Mouse (Mus musculus) left cerebral cortex, postnatal 10 days (tissue): ENCODE results near the gene Crybb1. TPM values are rescaled to one million over a fixed set of nuclear protein-coding genes. Genes with fewer than 3 reads are reported as not detected.

Experiments used
- DNase-seq, 2 experiments: peaks; one replicate each; pipeline ENCODE4 v3.0.0; 2021 to 2022; ENCODE audit warnings: low spot score in 2 of 2, mixed read lengths in 1 of 2; ENCODE audit errors: extremely low spot score in 1 of 2
- intact Hi-C: fragments of 180-260 bp; cut with DNase I; formaldehyde crosslinking; loops from one replicate; pipeline ENCODE4 v1.15.1; 2025
- total RNA-seq, 2 experiments: library from RNA; stranded (reverse); gene quantifications; 2 replicates each; pipeline ENCODE4 v1.2.3; 2021

The Crybb1 gene
- total RNA-seq, 2 experiments from 2014 or later: 10.0 to 12.1 TPM

DNA sequence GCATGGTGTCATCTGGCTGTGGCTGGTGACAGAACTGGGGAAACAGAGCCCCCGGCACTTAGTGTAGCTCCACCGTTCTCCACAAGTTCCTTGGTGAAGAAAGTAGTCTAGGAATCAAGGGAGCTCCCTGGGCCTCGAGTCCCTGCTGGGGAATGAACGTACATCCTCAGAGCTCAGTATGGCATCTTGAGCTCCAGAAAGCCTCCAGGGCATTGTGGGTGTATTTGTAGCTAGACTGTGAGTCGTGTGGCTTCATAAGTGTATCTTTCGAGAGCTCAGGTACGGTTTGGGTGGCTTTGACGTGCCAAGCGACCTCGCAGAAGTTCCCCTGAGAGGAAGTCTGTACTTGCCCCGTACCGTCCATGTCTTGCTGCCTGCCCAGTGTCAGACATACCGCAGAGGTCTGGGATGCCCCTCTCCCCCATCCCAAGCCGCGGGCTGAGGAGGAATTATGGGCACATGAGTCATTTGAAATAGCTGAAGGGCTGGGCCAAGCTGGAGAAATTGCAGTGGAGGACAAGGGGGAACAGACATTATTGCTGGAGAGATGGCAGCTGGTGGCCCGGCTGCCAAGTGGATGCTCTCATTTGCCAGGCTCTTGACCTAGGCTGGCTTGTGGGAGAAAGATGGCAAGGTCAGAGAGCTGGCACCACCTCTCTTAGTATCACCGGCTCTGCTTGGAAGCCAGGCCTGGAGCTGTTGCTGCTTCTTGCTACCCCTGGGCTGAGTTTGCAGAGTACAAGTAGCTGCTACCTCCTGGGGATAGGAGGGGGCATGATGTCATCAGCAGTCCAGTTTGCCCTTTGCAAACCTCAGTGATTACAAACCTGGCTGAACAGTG is 23.8 kb downstream of the Crybb1 start:
- DNase-seq: no peak
- intact Hi-C loops: loop anchor here (5.0 kb wide), 1 partner anchor 43 kb away; no protein-coding TSS in a partner anchor

DNA sequence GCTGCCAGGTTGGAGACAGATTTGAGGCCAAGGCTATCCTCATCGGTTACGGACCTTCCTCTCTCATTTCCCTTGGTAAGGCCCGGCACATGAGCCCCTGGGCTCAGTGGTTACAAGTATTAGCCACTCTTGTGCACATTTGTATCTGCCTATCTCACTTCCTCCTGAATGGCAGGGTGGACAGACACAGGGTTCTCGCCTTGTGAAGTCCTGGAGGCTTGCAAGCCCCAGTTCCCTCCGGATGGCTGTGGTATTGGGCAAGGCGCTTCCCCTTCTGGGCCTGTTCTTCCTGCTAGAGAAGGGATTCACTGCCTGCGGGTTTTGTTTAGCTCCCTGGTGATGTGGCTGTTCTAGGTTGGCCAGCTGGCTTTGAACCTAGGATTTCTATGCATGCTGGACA is 24.5 kb downstream of the Crybb1 start:
- no peak for DNase-seq
- intact Hi-C loops: no loop called here

DNA sequence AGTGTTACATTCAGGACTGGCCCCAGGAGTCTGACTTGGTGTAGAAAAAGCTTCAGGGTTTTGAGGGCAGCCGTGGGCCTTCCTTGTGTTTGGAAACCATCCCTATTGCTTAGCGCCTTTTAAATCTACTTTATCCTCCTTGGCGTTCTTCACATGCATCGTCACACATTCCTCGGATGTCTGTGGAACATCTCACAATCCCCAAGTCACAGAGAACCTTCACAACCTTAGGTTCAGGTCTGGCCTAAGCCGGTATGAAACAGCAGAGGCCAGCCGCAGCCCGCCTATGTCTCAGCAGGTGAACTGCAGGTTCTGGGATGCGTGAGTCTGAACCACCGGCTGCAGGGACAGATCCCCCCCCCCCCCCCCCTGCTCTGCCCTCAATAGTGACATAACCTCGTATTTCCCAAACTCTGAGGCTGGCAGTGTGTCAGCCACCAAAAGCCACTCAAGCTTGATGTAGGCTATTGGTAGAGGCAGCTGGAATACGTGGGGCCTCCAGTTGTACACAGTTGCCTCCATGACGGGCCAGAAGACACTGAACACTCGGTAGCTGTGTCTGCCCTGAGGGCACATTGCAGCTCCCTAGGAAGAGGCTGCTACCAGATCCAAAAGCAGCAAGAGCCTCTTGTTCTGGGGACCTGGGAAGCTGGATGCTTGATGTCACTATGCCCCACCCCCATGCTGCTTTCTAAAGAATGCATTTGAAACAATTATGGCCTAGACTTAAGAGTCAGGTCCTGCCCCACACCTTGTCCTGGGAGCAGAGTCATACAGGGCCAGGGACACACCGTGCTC is 25.4 kb downstream of the Crybb1 start:
- no peak for DNase-seq
- intact Hi-C loops: no loop called here

DNA sequence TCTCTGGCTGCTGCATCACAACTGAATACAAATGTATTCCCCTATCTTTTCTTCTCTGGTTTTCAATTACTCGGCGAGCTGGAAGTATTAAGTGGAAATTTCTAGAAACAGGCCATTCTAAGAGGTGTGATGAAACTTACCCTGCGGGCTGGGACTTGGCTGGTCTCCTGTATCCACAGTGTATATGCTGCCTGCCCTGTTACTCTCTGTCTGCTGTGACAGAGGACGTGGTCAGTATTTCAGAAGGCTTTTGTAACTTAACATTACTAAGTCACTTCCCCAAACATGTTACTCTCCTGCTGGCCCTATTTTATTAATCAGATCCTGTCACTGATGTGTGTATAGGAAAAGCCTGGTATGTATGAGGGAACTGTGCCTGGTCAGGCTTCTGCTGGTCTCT is 26.1 kb downstream of the Crybb1 start:
- no peak for DNase-seq
- intact Hi-C loops: no loop called here

DNA sequence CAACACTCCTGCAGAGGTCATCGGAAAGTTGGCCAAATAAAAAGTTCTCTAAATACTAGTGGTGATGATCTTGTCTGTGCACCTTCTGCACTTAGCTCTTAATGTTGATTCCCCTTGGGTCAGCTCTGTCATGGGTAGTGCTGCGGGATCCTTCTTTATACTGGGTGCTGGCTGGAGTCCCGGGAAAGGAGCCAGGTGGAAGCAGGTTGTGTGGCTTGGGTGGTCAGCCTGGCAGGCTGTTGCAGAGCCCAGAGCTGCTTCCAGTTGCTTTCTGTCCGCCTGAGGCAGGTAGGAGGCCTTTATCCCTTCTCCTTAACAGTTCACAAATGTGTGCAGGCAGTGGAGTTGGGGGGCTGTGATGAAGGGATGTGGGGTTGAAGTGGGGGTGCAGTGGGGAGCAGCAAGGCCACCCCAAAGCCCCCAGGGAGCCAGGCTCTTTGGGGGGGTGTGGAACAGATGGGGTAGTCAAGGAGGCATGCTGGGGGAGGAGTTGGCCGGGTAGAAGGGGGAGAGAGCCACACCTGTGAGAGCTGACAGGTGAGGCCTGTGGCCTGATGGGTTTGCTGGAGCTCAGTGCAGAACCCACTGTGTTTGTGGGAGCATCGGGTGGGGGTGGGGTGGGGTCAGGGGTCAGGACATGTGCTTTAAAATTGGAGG is 26.6 kb downstream of the Crybb1 start:
- DNase-seq: no peak
- intact Hi-C loops: no loop called here

DNA sequence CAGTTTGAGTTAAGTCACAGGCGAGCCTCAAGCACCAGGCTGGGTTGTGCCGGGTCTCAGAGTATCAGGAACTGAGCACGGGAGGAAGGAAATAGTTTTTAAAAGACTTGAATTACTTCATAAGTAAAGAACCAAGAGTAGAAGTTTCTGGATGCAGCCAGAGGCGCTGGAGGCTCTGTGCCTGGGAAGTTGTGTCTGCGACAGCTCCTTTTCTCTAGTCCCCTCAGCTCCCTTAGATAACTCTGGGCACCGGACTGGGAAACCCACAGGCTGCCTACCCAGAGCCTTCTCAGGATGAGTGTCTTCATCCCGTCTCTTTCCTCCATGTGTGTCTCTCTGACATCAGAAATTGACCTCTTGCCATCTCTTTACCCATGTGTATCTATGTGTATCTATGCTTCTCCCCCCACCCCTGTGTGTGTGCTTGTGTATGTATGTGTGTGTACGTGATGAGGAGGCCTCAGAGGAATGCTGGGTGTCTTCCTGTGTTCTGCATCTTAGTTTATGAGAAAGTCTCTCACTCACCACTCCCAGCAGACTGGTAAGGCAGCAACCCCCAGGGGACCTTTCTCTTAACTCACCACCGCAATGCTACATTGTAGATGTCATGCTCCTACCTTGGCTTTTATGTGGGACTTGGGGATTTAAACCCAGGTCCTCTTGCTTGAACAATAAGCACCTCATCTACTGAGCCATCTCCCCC is 27.3 kb downstream of the Crybb1 start:
- DNase-seq: no peak
- intact Hi-C loops: no loop called here

DNA sequence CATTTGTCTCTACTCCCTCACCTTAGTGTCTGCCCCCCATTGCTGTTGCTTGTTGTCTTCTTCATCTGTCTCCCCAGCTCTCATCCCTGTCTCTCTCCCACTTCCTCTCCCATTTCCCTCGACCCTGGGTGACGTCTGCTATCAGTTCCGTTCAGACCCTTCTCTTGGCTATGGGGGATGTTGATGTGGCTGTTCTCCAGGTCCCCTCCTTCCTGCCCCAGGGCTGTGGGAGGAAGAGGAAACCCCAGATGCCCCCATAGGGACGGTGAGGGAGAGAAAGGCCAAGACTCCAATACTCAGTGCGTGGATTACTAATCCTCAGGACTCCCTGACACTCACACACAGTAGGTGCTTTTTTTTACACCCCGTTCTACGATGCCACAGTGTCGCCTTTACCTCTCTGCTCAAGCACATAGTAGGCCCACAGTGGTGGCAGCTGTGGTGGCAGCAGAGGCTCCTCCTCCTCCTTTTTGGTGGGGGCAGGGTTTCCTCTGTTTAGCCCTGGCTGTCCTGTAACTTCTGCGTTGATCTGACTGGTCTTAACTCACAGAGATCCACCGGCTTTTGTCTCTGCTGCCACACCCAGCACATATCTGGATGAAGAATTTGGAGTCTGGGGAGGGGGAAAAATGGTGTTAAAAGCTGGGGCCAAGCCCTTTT is 28.1 kb downstream of the Crybb1 start:
- DNase-seq: no peak
- intact Hi-C loops: no loop called here

DNA sequence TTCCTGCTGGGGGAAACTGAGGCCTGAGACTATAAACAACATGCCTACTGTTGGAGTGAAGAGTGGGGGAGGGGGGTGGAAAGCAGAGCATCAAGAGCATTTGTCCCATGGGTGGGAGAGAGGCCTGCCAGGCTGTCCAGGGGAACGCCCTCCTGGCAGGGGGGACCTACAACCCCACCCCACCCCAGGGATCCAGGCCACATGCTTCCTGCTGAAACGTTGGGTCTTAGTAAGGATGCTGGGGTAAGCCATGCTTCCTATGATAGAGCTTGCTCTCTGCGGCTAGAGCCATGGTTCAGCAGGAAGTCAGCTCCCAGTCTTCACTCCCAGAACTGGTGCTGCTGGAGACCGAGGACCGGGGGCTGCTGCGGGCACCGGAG is 28.6 kb downstream of the Crybb1 start:
- no peak for DNase-seq
- intact Hi-C loops: no loop called here

DNA sequence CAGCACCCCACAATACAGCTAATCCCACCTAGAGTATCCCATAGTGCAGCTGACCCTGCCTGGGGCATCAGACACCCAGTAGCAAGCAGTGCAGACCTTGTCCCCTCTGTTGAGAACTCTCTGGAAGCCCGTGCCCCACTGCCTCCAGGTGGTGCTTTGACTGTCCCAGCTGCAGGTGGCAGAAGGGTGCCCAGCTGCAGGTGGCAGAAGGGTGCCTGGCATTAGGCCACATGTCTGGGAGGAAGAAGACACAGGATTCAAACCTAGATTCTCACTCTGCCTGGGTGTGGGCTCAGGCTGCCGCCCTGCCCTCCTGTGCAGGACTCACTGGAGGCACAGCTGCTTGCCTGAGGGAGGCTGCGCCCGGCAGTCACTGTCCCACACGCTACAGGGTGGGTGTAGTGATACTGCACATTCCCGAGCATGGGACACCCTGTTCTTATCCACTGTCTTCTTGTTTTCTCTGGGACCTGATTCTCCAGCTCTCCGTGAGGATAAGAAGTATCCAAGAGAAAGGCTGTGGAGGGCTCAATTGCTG is 30.0 kb downstream of the Crybb1 start:
- DNase-seq: no peak
- intact Hi-C loops: no loop called here

DNA sequence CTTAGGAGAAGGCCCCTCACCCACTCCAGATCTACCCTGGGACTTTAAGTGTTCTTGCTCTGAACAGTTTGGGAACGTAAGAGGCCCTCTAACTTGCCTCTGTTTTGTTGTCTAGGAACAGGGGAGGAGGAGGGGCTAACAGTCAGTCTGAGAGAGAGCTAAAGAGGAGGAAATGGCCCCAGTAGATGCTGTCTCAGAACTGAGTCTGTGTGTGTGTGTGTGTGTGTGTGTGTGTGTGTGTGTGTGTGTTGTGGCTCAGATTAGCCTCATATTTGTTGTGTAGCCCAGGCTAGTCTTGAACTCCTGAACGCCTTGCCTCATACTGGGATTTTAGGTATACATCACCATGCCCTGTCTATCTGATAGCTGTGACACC is 31.0 kb downstream of the Crybb1 start:
- intact Hi-C loops: no loop called here
- no peak for DNase-seq

DNA sequence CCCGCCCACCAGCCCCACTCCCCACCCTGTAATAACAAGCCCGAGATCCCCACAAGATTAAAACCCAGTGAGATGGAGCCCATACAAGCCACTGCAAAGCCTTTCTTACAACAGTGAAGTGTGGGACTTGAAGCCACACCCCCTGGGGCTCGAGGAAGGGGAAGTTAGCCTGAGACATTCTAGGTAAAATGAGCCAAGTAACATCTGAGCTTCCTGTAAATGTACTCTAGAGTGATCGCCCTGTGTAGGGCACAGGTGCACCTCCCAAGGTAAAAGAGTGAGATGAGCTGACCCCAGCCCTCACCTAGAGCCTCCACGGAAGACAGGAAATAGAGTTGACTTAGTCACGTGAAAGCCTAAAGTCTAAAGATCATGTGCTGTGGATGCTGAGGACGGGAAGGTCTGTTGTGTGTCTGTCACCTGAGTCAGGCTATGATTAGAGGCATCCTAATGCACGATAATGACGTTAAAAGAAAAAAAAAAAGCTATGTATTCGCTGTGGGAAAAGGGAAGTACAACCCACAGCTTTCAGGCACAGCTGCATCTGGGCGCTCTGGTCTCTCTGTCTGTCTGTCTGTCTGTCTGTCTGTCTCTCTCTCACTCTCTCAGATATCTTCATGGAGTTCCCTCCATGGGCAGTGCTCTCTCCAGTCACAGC is 31.5 kb downstream of the Crybb1 start:
- intact Hi-C loops: no loop called here

DNA sequence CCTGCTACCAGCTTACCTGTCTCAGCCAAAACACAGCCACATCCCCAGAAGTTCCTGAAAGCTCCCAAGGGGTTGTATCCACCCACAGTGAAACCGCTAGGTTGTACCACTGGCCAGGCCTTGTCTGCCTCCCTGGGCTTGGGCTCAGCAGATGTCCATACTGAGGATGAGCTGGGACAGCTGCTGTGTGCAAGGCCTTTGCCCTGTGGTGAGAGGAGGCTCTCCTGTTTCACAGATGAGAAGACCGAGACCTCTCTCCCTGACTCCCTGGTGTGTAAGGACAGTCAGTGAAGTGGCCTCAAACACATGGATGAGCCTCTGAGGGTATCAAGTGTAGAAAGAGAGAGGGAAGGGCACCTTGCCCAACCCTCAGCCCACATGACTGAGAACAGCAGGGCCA is 32.0 kb downstream of the Crybb1 start:
- intact Hi-C loops: no loop called here
- DNase-seq: no peak

More for the DNA sequence above, 31.5 kb downstream of the Crybb1 start:
- no peak for DNase-seq

DNA sequence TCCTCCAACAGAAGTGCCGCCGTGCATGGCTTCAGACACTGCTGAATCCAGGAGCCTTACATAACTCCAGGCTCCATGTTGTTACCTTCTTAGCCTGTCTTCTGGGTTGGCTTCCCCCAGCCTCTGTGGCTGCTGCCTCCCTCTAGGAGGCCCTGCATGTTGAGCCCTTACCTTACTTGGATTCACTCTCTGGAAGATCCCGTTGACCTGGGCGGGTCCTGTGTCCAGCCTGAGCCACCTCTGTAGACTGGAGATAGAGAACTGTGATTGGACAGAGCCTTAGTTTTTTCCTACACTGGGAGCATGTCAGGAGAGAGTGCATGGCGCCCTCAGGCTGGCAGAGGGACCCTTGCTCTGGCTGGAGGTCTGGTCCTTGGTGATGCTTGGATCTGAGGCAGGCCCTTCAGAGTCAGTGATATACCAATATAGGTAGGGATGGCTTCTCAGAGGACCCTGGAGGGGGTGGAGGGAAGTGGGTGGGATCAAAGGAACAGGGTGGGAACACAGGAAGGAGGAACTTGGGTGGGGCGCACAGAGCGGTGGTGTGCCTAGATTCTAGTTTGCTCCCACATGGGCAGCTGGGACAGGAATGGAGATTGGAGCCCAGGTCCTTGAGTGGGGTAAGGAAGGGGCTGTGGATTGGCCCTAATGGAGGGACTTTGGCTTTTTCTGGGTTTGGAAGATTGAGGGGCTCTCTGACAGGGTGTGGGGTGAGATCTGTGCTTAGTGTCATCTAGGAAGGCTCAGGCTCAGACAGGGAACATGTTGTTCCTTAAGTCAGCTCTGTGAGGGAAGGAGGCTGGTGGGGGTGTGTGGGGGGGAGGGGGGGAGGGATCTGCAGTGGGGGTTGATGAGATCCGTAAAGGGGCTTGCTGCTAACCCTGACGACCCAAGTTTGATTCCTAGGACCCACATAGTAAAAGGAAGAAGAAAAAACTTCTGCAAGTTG is 32.9 kb downstream of the Crybb1 start:
- DNase-seq: no peak
- intact Hi-C loops: no loop called here

DNA sequence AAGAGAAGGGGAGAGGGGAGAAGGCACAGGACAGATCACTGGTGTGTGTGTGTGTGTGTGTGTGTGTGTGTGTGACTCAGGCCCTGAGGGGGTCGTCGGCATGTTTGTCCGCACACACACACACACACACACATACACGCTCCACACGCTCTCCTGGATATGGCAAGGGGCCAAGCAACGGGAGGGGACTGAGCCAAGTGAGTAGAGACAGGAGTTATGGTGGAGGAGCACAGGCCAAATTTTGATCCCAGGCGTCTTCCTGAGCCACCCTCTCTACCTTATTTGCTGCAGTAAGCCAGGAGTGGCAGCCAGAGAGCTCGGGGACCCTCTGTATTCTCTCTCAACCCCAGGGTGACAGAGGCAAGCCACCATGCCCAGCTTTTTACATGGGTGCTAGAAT is 33.6 kb downstream of the Crybb1 start:
- intact Hi-C loops: no loop called here
- DNase-seq: peak in 1 of 2 experiments; percentile 67

DNA sequence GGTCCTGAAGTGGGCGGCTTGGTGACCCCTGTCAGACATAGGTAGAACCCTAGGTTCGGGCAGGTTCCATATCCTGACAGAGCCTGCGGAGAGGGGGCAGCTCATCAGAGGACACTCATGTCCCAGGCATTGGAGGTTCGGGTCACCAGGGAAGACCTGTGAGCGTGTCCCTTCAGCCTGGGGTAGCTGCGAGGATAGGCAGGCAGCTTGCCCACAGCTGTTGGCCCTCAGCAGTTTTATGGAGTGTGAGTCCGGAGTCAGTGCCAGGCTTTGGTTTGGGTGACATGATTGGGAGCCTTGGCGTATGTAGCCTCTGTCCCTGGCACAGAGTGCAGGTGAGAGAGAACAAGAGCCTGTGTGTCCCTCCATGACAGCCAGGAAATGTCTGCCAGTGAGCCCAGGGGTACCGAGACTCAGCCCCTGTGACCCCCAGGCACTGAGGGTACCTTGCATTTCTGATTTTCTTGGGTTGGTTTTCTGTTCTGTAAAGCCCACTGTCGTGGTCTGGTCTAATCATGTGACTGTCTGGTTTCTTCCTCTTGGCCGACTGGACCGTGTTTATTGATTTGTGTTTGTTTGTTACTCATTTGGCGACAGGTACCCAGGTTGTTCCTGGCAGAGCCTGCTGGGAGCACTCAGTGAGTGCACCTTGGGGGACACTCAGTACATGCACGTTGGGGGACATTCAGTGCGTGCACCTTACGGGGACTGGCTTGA is 34.4 kb downstream of the Crybb1 start:
- intact Hi-C loops: no loop called here

DNA sequence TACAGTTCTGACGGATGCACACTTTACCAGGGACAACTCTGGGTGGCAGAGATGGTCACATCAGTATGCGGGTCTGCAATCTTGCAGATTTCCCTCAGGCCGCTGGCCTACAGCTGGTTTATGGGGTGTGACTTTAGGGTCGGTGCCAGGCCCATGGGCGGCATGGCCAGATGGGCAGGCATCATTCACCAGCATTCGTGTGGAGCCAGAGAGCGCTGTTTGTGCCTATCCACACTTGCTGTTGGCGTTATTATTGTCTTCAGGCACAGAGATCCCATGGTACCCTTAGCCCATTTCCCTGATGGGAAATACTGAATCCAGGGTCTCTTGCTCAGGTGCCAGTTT is 34.9 kb downstream of the Crybb1 start:
- intact Hi-C loops: no loop called here
- no peak for DNase-seq

More for the DNA sequence above, 34.4 kb downstream of the Crybb1 start:
- DNase-seq: no peak
